19 mouse cellular contexts compared by ENCODE assay signal in genomic region chr7:100425795-100426194, GRCm38 (mm10). TPM values are rescaled to one million over a fixed set of nuclear protein-coding genes. Genes with fewer than 3 reads are reported as not detected.
"Had no signal": no experiment of that assay in that cellular context is flagged by ENCODE, and none has a peak within 500 bp of the region (broad histone marks: within the 10 kb centered on the region; RNA-seq: fewer than 3 reads in every experiment).

No protein-coding gene starts in this region.

- ATAC-seq: liver, postnatal 0 days; lung, postnatal 0 days; midbrain, embryonic 13.5 days; midbrain, embryonic 15.5 days had no signal

- H3K4me1 ChIP-seq: midbrain, embryonic 13.5 days; midbrain, embryonic 15.5 days; neural tube, embryonic 12.5 days; stomach, embryonic 15.5 days had no signal

- H3K9ac ChIP-seq: liver, postnatal 0 days; lung, embryonic 15.5 days; midbrain, embryonic 13.5 days; midbrain, embryonic 15.5 days; neural tube, embryonic 12.5 days; stomach, embryonic 15.5 days had no signal

- H3K27ac ChIP-seq: lung, embryonic 15.5 days; macrophage; midbrain, embryonic 13.5 days; midbrain, embryonic 15.5 days; neural tube, embryonic 12.5 days; stomach, embryonic 15.5 days; stomach, postnatal 0 days had no signal

- H3K4me3 ChIP-seq: lung, embryonic 15.5 days; megakaryocyte, embryonic 14.5 days; midbrain, embryonic 13.5 days; midbrain, embryonic 15.5 days; neural tube, embryonic 12.5 days; stomach, embryonic 15.5 days had no signal

- H3K27me3 ChIP-seq: lung, embryonic 15.5 days; megakaryocyte, embryonic 14.5 days; midbrain, embryonic 13.5 days; midbrain, embryonic 15.5 days; neural tube, embryonic 12.5 days; stomach, embryonic 15.5 days had no signal

- H3K9me3 ChIP-seq: lung, embryonic 15.5 days; megakaryocyte, embryonic 14.5 days; midbrain, embryonic 13.5 days; midbrain, embryonic 15.5 days; neural tube, embryonic 12.5 days; stomach, embryonic 15.5 days had no signal

- H3K4me2 ChIP-seq: lung, embryonic 15.5 days; midbrain, embryonic 11.5 days; midbrain, embryonic 13.5 days; midbrain, embryonic 15.5 days; neural tube, embryonic 12.5 days; stomach, embryonic 15.5 days had no signal

- DNase-seq: liver, postnatal 0 days; lung, adult 2 months; lung, postnatal 14 days; lung, postnatal 36 days; right cerebral cortex, postnatal 14 days; thymus, adult 2 months; thymus, postnatal 25 days; thymus, postnatal 4 days had no signal

RNA-seq across cellular contexts. Expression of gene Ucp3, which starts 47.0 kb away (rescaled TPM):
- polyA plus RNA-seq: macrophage; midbrain, embryonic 11.5 days; midbrain, embryonic 13.5 days; midbrain, embryonic 15.5 days; neural tube, embryonic 12.5 days; neural tube, embryonic 14.5 days had no signal
